Mouse (Mus musculus): ENCODE data around the gene Parp6. TPM values are rescaled to one million over a fixed set of nuclear protein-coding genes. Genes with fewer than 3 reads are reported as not detected.

Parp6 gene
- total and polyA plus RNA-seq, 2 experiments from 2014 or later = 137 to 195 TPM

GRCm38 (mm10) chr9:59694571-59695450 is 77.7 kb downstream of the Parp6 start:
- Histone ChIP-seq H3K27me3 (ENCODE audit: insufficient read depth, low read length) (no peaks in the 10 kb centered on the region), H3K36me3 (ENCODE audit: insufficient read depth) (no peaks in the 10 kb centered on the region), H3K4me2 (ENCODE audit: low read depth) (no peak overlapping the region), H3K9me3 (ENCODE audit: low read length) (no peaks in the 10 kb centered on the region), H3K4me3 (ENCODE audit: low read depth, low read length) (no peak overlapping the region), H3K9ac (no peak overlapping the region), H3K4me1 (ENCODE audit: insufficient read depth) (peaks cover 12% of the 10 kb centered on the region; the same call in 1 of the 2 replicates), H3K27ac (ENCODE audit: low read depth, low read length) (no peak overlapping the region)
- TF ChIP-seq CTCF (IDR thresholded peaks at IDR 0.05; ENCODE audit: low read depth) = no peak
- WGBS = 66% methylated on average over 16 of the region's 16 CpGs
- ATAC-seq (no peak), DNase-seq (no peak)

GRCm38 (mm10) chr9:59695451-59695813 is 78.3 kb downstream of the Parp6 start:
- no peak overlapping the region for H3K27ac ChIP-seq (ENCODE audit: low read depth, low read length)
- no peak for ATAC-seq
- 43% methylated on average over 3 of the region's 3 CpGs for WGBS

GRCm38 (mm10) chr9:59696381-59696780 is 79.3 kb downstream of the Parp6 start:
- ATAC-seq (no peak), DNase-seq (no peak)
- WGBS = 82% methylated on average over 3 of the region's 3 CpGs
- H3K9ac ChIP-seq = no peak overlapping the region
- no peaks in the 10 kb centered on the region for H3K36me3 ChIP-seq (ENCODE audit: insufficient read depth)
- H3K27ac ChIP-seq (ENCODE audit: low read depth, low read length) = no peak overlapping the region
- H3K9me3 ChIP-seq (ENCODE audit: low read length) = no peaks in the 10 kb centered on the region
- H3K4me1 ChIP-seq (ENCODE audit: insufficient read depth) = peaks cover 11% of the 10 kb centered on the region; the same call in 1 of the 2 replicates
- no peak for TF ChIP-seq CTCF (IDR thresholded peaks at IDR 0.05; ENCODE audit: low read depth)
- no peaks in the 10 kb centered on the region for H3K27me3 ChIP-seq (ENCODE audit: insufficient read depth, low read length)
- H3K4me2 ChIP-seq (ENCODE audit: low read depth) = no peak overlapping the region
- no peak overlapping the region for H3K4me3 ChIP-seq (ENCODE audit: low read depth, low read length)

More at GRCm38 (mm10) chr9:59695451-59695813, 78.3 kb downstream of the Parp6 start:
- Histone ChIP-seq H3K27me3 (ENCODE audit: insufficient read depth, low read length) (no peaks in the 10 kb centered on the region), H3K9ac (no peak overlapping the region), H3K4me3 (ENCODE audit: low read depth, low read length) (no peak overlapping the region), H3K4me2 (ENCODE audit: low read depth) (no peak overlapping the region), H3K4me1 (ENCODE audit: insufficient read depth) (peaks cover 12% of the 10 kb centered on the region; the same call in 1 of the 2 replicates), H3K9me3 (ENCODE audit: low read length) (no peaks in the 10 kb centered on the region), H3K36me3 (ENCODE audit: insufficient read depth) (no peaks in the 10 kb centered on the region)
- TF ChIP-seq CTCF (IDR thresholded peaks at IDR 0.05; ENCODE audit: low read depth) = no peak
- DNase-seq = no peak

Other genes with a start within 250 kb of the Parp6 start
- 62.0 and 70.8 TPM in 2 replicates for gene Arih1, start 130.7 kb upstream of the Parp6 start, total RNA-seq (2014; rRNA removed)
- 5.1 and 7.6 TPM in 2 replicates for gene Arih1, start 130.7 kb upstream of the Parp6 start, polyA plus RNA-seq (2015; fragmentation: Nextera tagmentation; extraction: Ambion mirVana)
- gene Hexa, start 77.7 kb upstream of the Parp6 start, total RNA-seq (2014; rRNA removed) = 48.1 and 50.7 TPM in 2 replicates
- 46.3 and 49.9 TPM in 2 replicates for gene Hexa, start 77.7 kb upstream of the Parp6 start, polyA plus RNA-seq (2015; fragmentation: Nextera tagmentation; extraction: Ambion mirVana)
- 0.38 and 1.8 TPM in 2 replicates for gene Tmem202, start 77.4 kb upstream of the Parp6 start, total RNA-seq (2014; rRNA removed)
- 1.2 TPM in 2 replicates for gene Tmem202, start 77.4 kb upstream of the Parp6 start, polyA plus RNA-seq (2015; fragmentation: Nextera tagmentation; extraction: Ambion mirVana)
- 53.8 and 97.6 TPM in 2 replicates for gene Celf6, start 39.4 kb upstream of the Parp6 start, total RNA-seq (2014; rRNA removed)
- 19.3 and 41.7 TPM in 2 replicates for gene Celf6, start 39.4 kb upstream of the Parp6 start, polyA plus RNA-seq (2015; fragmentation: Nextera tagmentation; extraction: Ambion mirVana)
- 677 and 762 TPM in 2 replicates for gene Pkm, start 39.1 kb downstream of the Parp6 start, total RNA-seq (2014; rRNA removed)
- 764 and 783 TPM in 2 replicates for gene Pkm, start 39.1 kb downstream of the Parp6 start, polyA plus RNA-seq (2015; fragmentation: Nextera tagmentation; extraction: Ambion mirVana)
- 5.7 and 8.6 TPM in 2 replicates for gene Gramd2, start 62.9 kb downstream of the Parp6 start, total RNA-seq (2014; rRNA removed)
- gene Gramd2, start 62.9 kb downstream of the Parp6 start, polyA plus RNA-seq (2015; fragmentation: Nextera tagmentation; extraction: Ambion mirVana) = 4.7 and 5.3 TPM in 2 replicates
- gene Senp8, start 133.4 kb downstream of the Parp6 start, total RNA-seq (2014; rRNA removed) = 2.9 and 4.7 TPM in 2 replicates
- 2.1 and 3.2 TPM in 2 replicates for gene Senp8, start 133.4 kb downstream of the Parp6 start, polyA plus RNA-seq (2015; fragmentation: Nextera tagmentation; extraction: Ambion mirVana)
- 56.6 and 59.9 TPM in 2 replicates for gene Myo9a, start 133.6 kb downstream of the Parp6 start, total RNA-seq (2014; rRNA removed)
- gene Myo9a, start 133.6 kb downstream of the Parp6 start, polyA plus RNA-seq (2015; fragmentation: Nextera tagmentation; extraction: Ambion mirVana) = 8.4 and 13.2 TPM in 2 replicates

All from forebrain, postnatal 0 days (tissue).